Mouse (Mus musculus) thymus, adult 2 months (tissue): ENCODE measurements around the gene Tubgcp3.

Experiments used
- CTCF ChIP-seq: fragments of 200-500 bp; IDR thresholded peaks from 2 replicates; pipeline ENCODE4 v1.5.1; 2012; ENCODE audit warnings: mild to moderate bottlenecking, control low read depth, low read length, moderate library complexity, borderline replicate concordance; ENCODE audit not compliant: control insufficient read depth, poor library complexity, insufficient read depth; ENCODE audit errors: extremely low read depth
- POLR2A ChIP-seq: fragments of 200-500 bp; IDR thresholded peaks from 2 replicates; pipeline ENCODE4 v1.6.1; 2012; ENCODE audit warnings: mild to moderate bottlenecking, low read length, control low read depth, moderate library complexity; ENCODE audit not compliant: control insufficient read depth, poor library complexity, insufficient read depth; ENCODE audit errors: extremely low read depth

DNA sequence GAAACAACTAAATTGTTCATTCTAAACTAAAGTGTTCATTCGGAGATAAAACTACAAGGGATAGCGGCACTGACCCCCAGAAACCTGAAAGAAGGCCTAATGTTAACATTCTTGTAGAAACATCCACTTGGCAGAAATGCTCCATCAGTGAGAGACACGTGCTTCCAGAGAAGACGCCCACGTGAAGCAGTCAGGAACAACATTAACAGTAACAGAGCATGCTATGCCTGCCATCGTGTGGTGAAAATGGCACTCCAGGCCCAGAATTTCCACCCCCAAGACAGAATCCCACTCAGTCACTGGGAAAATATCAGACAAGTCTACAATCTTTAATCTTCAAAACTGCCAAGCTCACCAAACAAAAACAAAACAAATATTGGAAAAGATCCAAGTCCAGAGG is 3.2 kb downstream of the Tubgcp3 start:
- no peak for TF ChIP-seq CTCF
- TF ChIP-seq POLR2A = no peak
